Mouse (Mus musculus): ENCODE measurements around the gene Icosl.

GRCm38 (mm10) chr10:78068541-78068940 is 561 bp upstream of the Icosl start:
- TF ChIP-seq CTCF (IDR thresholded peaks at IDR 0.05; ENCODE audit: low read depth) = no peak
- no peak for TF ChIP-seq EP300 (IDR thresholded peaks at IDR 0.05; ENCODE audit: low read depth)

All from liver, embryonic 14.5 days (tissue).